Mouse (Mus musculus) hindbrain, embryonic 13.5 days (tissue): ENCODE measurements at regions not wholly inside any gene's neighbourhood (a gene's known extent, or its start where the extent isn't known, plus 50 kb on each side); places are given as distances from the start of the nearest gene placed in this dataset.

Experiments used
- ATAC-seq: fragments of 200-750 bp; cut with Nextera tagmentation; 2 replicates; pipeline ENCODE4 v1.8.0; 2017; ENCODE audit warnings: moderate TSS enrichment; ENCODE audit not compliant: low FRiP score
- H3K27ac ChIP-seq: fragments of 300-500 bp; sonication (generic); 2 replicates; pipeline ENCODE4 v1.5.1; 2015; ENCODE audit warnings: inconsistent platforms, mild to moderate bottlenecking, moderate library complexity
- H3K27me3 ChIP-seq: fragments of 300-500 bp; sonication (generic); 2 replicates; pipeline ENCODE4 v1.6.1; 2015; ENCODE audit warnings: mild to moderate bottlenecking, inconsistent platforms
- H3K36me3 ChIP-seq: fragments of 300-500 bp; sonication (generic); 2 replicates; pipeline ENCODE4 v1.6.1; 2015; ENCODE audit warnings: mild to moderate bottlenecking, inconsistent platforms
- H3K4me1 ChIP-seq: fragments of 300-500 bp; sonication (generic); replicated peaks from 2 replicates; pipeline ENCODE4 v1.6.1; 2015; ENCODE audit warnings: inconsistent platforms
- H3K4me2 ChIP-seq: fragments of 300-500 bp; sonication (generic); 2 replicates; pipeline ENCODE4 v1.6.1; 2015; ENCODE audit warnings: inconsistent platforms, mild to moderate bottlenecking, moderate library complexity
- H3K4me3 ChIP-seq: fragments of 300-500 bp; sonication (generic); 2 replicates; pipeline ENCODE4 v1.5.1; 2015; ENCODE audit warnings: mild to moderate bottlenecking, inconsistent platforms
- H3K9ac ChIP-seq: fragments of 300-500 bp; sonication (generic); 2 replicates; pipeline ENCODE4 v1.6.1; 2015; ENCODE audit warnings: mild to moderate bottlenecking, inconsistent platforms
- H3K9me3 ChIP-seq: fragments of 300-500 bp; sonication (generic); 2 replicates; pipeline ENCODE4 v1.6.1; 2016; ENCODE audit warnings: inconsistent platforms
- WGBS: fragments of 180-500 bp; shearing (Covaris S2); methylation state at CpG from one replicate; pipeline ENCODE4 v1.1.7; 2015; 5-methylcytosine and 5-hydroxymethylcytosine counted together

DNA sequence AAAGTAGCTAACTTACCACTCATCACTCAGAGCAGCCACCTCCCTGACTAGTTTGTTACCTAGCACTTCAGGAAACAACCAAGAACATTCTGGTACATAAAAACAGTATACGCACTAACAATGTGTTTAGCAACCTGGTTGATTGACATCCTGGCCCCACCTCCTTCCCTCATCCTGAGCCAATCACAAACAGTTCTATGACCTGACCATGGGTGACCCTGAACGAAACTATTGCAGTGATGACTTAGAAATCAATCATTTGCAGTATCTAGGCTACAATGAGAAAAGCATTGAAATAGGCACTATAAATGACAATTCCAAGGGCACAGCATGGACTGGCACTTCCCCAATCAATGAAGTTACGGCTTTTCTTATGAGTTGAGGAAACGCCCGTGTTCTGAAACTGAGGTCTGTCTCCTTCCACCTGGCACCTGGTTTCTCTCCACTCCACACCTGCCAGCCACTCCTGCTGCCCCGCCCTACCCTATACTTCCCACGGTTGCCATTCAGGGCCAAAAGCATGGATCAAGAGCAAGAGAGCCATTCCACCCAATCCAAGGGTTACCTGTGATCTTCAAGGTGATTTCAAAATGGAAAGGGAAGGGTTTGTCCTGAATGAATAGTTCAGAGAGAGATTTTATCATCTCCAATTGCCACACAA is 162.9 kb upstream of the Lrig3 start:
- no peak overlapping the region for H3K9ac ChIP-seq
- no peak overlapping the region for H3K4me3 ChIP-seq
- no peaks in the 10 kb centered on the region for H3K27me3 ChIP-seq
- H3K9me3 ChIP-seq, result no peaks in the 10 kb centered on the region
- no peak for ATAC-seq
- H3K4me2 ChIP-seq, result no peak overlapping the region
- WGBS, result 90% methylated on average over 7 of the region's 7 CpGs
- no peak overlapping the region for H3K27ac ChIP-seq
- H3K4me1 ChIP-seq, result 0 out of 2 replicates have a peak, but pooled peaks cover 6% of the 10 kb centered on the region
- H3K36me3 ChIP-seq, result no peaks in the 10 kb centered on the region

DNA sequence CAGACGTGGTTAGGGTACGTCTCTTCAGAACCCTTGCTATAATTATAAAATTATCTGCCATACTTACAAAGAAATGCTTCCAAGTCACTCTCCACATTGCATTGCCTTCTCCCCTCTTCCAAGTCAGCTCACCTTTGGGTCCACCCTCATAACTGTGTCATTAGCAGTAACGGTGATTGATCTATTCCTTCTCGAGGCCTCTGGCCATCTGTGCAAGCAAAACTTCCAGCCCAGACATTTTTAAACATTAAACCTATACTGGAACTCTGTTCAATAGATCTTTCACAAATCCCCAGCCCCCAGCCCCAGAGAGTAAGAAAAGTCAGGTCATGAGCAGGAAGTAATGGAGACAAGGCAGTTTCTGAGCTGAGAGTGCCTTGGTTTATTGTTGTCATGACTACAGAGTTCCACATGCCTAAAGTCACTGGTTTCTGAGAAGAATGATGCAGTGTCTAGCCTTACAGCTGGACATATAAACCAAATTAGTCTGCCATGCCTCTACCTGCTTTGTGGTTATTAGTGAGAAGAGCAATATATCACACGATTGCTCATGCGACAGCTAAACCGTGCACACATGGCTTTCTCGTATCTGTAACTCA is 156.1 kb upstream of the Lrig3 start:
- WGBS, result 61% methylated on average over 8 of the region's 8 CpGs
- Histone ChIP-seq H3K9me3 (no peaks in the 10 kb centered on the region), H3K4me3 (no peak overlapping the region), H3K27ac (no peak overlapping the region), H3K27me3 (no peaks in the 10 kb centered on the region), H3K36me3 (no peaks in the 10 kb centered on the region), H3K4me1 (peaks cover 11% of the 10 kb centered on the region; the same call in 1 of the 2 replicates), H3K9ac (no peak overlapping the region), H3K4me2 (no peak overlapping the region)
- peak; percentile 59 for ATAC-seq

- Histone ChIP-seq H3K36me3 (no peaks in the 10 kb centered on the region), H3K27me3 (no peaks in the 10 kb centered on the region), H3K9me3 (no peaks in the 10 kb centered on the region), H3K27ac (no peak overlapping the region), H3K4me3 (no peak overlapping the region), H3K4me1 (peaks cover 11% of the 10 kb centered on the region; the same call in 1 of the 2 replicates), H3K9ac (no peak overlapping the region), H3K4me2 (no peak overlapping the region)
- WGBS, result 50% methylated on average over 3 of the region's 3 CpGs
- ATAC-seq, result no peak
These were observed 155.4 kb upstream of the Lrig3 start for GRCm38 (mm10) chr10:125810590-125810989.

GRCm38 (mm10) chr10:125814191-125814887 is 151.6 kb upstream of the Lrig3 start:
- no peak overlapping the region for H3K4me2 ChIP-seq
- peaks cover 8% of the 10 kb centered on the region; the same call in 1 of the 2 replicates for H3K4me1 ChIP-seq
- 76% methylated on average over 7 of the region's 7 CpGs for WGBS
- ATAC-seq, result no peak
- H3K9me3 ChIP-seq, result no peaks in the 10 kb centered on the region
- no peaks in the 10 kb centered on the region for H3K27me3 ChIP-seq
- no peak overlapping the region for H3K9ac ChIP-seq
- no peaks in the 10 kb centered on the region for H3K36me3 ChIP-seq
- no peak overlapping the region for H3K4me3 ChIP-seq
- no peak overlapping the region for H3K27ac ChIP-seq

GRCm38 (mm10) chr10:125832134-125832533 is 133.8 kb upstream of the Lrig3 start:
- 59% methylated on average over 5 of the region's 5 CpGs for WGBS

GRCm38 (mm10) chr10:125832764-125833163 is 133.2 kb upstream of the Lrig3 start:
- no peak overlapping the region for H3K4me2 ChIP-seq
- no peak overlapping the region for H3K9ac ChIP-seq
- WGBS, result 73% methylated on average over 7 of the region's 7 CpGs
- H3K27ac ChIP-seq, result no peak overlapping the region
- no peak for ATAC-seq
- H3K9me3 ChIP-seq, result no peaks in the 10 kb centered on the region
- no peaks in the 10 kb centered on the region for H3K36me3 ChIP-seq
- H3K27me3 ChIP-seq, result no peaks in the 10 kb centered on the region
- H3K4me1 ChIP-seq, result peaks cover 3% of the 10 kb centered on the region; the same call in 1 of the 2 replicates
- no peak overlapping the region for H3K4me3 ChIP-seq

More at GRCm38 (mm10) chr10:125832134-125832533, 133.8 kb upstream of the Lrig3 start:
- Histone ChIP-seq H3K27me3 (no peaks in the 10 kb centered on the region), H3K4me1 (peaks cover 3% of the 10 kb centered on the region; the same call in 1 of the 2 replicates), H3K36me3 (no peaks in the 10 kb centered on the region), H3K27ac (no peak overlapping the region), H3K4me3 (no peak overlapping the region), H3K9me3 (no peaks in the 10 kb centered on the region), H3K4me2 (no peak overlapping the region), H3K9ac (no peak overlapping the region)
- no peak for ATAC-seq

DNA sequence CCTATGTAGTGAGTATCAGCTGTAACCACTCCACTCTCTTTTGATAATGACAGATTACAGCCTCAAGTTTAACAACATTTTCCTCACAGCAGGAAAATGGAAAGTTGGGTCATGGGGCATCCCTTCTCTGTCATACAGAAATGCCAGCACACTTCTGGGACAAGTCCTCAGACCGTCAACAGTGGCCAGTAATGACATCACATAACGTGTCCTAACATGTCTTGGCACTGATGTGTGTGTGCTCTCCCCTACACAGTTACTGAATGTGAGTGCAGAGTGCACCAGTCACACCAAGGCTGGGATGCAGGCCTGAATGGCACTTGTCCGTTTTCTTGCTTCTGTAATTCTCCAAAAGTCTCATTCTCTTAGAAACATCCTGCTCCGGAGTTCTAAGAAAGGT is 132.0 kb upstream of the Lrig3 start:
- no peak for ATAC-seq
- Histone ChIP-seq H3K9ac (no peak overlapping the region), H3K4me3 (no peak overlapping the region), H3K4me2 (no peak overlapping the region), H3K9me3 (no peaks in the 10 kb centered on the region), H3K36me3 (no peaks in the 10 kb centered on the region), H3K4me1 (peaks cover 8% of the 10 kb centered on the region), H3K27me3 (no peaks in the 10 kb centered on the region), H3K27ac (no peak overlapping the region)
- WGBS, result 87% methylated on average over 4 of the region's 4 CpGs

DNA sequence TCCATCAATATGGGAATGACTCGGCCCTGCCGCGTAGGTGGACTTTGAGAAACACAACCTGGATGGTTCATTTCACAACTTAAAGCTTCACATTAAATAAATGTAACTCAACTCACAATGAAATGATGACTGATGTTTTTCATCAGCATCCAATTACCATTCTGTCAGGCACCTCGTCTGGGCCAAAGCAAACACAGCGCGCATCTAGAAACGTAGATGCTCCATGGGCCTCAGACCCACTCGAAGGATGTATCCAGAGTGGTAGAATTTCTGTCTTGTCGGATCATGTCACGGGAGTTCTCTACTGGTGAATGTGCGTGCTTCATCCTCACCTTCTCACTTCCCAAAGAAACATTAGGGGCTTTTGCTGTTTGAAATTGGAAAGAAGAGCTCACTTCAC is 127.0 kb upstream of the Lrig3 start:
- no peaks in the 10 kb centered on the region for H3K36me3 ChIP-seq
- no peak overlapping the region for H3K4me3 ChIP-seq
- no peak overlapping the region for H3K9ac ChIP-seq
- H3K4me1 ChIP-seq, result peaks cover 20% of the 10 kb centered on the region
- H3K9me3 ChIP-seq, result no peaks in the 10 kb centered on the region
- ATAC-seq, result no peak
- H3K27ac ChIP-seq, result no peak overlapping the region
- H3K27me3 ChIP-seq, result no peaks in the 10 kb centered on the region
- H3K4me2 ChIP-seq, result no peak overlapping the region
- WGBS, result 63% methylated on average over 11 of the region's 11 CpGs

GRCm38 (mm10) chr10:125839621-125840141 is 126.3 kb upstream of the Lrig3 start:
- Histone ChIP-seq H3K27ac (0 out of 2 replicates have a peak overlapping the region, but pooled peaks have one; percentile 49), H3K4me2 (peak overlapping the region; percentile 24)
- WGBS, result 6% methylated on average over 5 of the region's 5 CpGs

GRCm38 (mm10) chr10:125840388-125840787 is 125.6 kb upstream of the Lrig3 start:
- Histone ChIP-seq H3K9me3 (no peaks in the 10 kb centered on the region), H3K9ac (no peak overlapping the region), H3K4me3 (no peak overlapping the region), H3K36me3 (no peaks in the 10 kb centered on the region), H3K27ac (peak overlapping the region; percentile 27; the same call in 1 of the 2 replicates), H3K4me1 (peaks cover 26% of the 10 kb centered on the region), H3K27me3 (no peaks in the 10 kb centered on the region), H3K4me2 (no peak overlapping the region)
- WGBS, result 87% methylated on average over 1 of the region's 1 CpGs
- ATAC-seq, result no peak

More at GRCm38 (mm10) chr10:125839621-125840141, 126.3 kb upstream of the Lrig3 start:
- Histone ChIP-seq H3K9me3 (no peaks in the 10 kb centered on the region), H3K4me1 (peaks cover 20% of the 10 kb centered on the region), H3K36me3 (no peaks in the 10 kb centered on the region), H3K27me3 (no peaks in the 10 kb centered on the region), H3K9ac (peak overlapping the region; percentile 5; the same call in 1 of the 2 replicates), H3K4me3 (no peak overlapping the region)
- ATAC-seq, result peak; percentile 66; the same call in 1 of the 2 replicates

DNA sequence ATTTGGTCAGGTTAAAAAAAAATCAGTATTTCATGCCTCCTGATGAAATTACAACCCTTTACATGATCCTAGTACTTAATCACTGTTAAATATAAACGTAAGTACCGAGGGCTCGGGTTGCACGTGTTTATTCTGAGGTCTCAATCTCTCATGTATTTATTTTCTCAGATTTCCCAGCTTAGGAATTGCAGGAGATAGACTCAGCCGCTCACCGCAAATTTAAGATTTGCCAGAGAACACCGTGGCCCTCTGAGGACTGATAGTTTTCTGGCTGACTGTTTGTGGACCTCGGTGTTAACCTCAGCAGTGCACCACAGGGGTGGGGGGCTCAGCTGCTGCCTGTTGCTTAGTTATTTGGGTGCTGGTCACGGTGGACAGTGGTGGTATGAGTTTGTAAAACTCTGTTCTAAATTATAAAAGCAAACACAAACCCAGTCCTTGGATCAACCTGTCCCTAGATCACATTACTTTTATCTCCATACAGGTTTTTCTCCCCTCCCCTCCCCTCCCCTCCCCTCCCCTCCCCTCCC is 121.6 kb upstream of the Lrig3 start:
- no peaks in the 10 kb centered on the region for H3K36me3 ChIP-seq
- ATAC-seq, result no peak
- 72% methylated on average over 9 of the region's 9 CpGs for WGBS
- H3K4me2 ChIP-seq, result no peak overlapping the region
- H3K4me1 ChIP-seq, result peaks cover 17% of the 10 kb centered on the region
- H3K27me3 ChIP-seq, result no peaks in the 10 kb centered on the region
- no peaks in the 10 kb centered on the region for H3K9me3 ChIP-seq
- no peak overlapping the region for H3K9ac ChIP-seq
- H3K4me3 ChIP-seq, result no peak overlapping the region
- H3K27ac ChIP-seq, result no peak overlapping the region

GRCm38 (mm10) chr10:125845014-125845514 is 120.9 kb upstream of the Lrig3 start:
- 14% methylated on average over 19 of the region's 19 CpGs for WGBS
- no peak for ATAC-seq

More at GRCm38 (mm10) chr10:125845014-125845514, 120.9 kb upstream of the Lrig3 start:
- Histone ChIP-seq H3K4me2 (peak overlapping the region; percentile 48), H3K9me3 (no peaks in the 10 kb centered on the region), H3K36me3 (no peaks in the 10 kb centered on the region), H3K4me3 (peak overlapping the region; percentile 22; the same call in 1 of the 2 replicates), H3K9ac (peak overlapping the region; percentile 55), H3K27me3 (no peaks in the 10 kb centered on the region), H3K4me1 (peaks cover 11% of the 10 kb centered on the region), H3K27ac (no peak overlapping the region)
